Mouse (Mus musculus) heart, embryonic 15.5 days (tissue): ENCODE data around the gene Nploc4. TPM values are rescaled to one million over a fixed set of nuclear protein-coding genes. Genes with fewer than 3 reads are reported as not detected.

Experiments
- ATAC-seq: fragments of 200-750 bp; cut with Nextera tagmentation; replicated peaks from 2 replicates; pipeline ENCODE4 v1.8.0; 2017; ENCODE audit warnings: low read depth, moderate TSS enrichment; ENCODE audit not compliant: insufficient number of reproducible peaks, insufficient read depth, low FRiP score
- H3K27ac ChIP-seq: fragments of 300-500 bp; sonication (generic); 2 replicates; pipeline ENCODE4 v1.5.1; 2015; ENCODE audit warnings: mild to moderate bottlenecking, inconsistent platforms
- H3K27me3 ChIP-seq: fragments of 300-500 bp; sonication (generic); 2 replicates; pipeline ENCODE4 v1.6.1; 2015; ENCODE audit warnings: inconsistent platforms
- H3K36me3 ChIP-seq: fragments of 300-500 bp; sonication (generic); 2 replicates; pipeline ENCODE4 v1.6.1; 2015; ENCODE audit warnings: mild to moderate bottlenecking, inconsistent platforms
- H3K4me1 ChIP-seq: fragments of 300-500 bp; sonication (generic); replicated peaks from 2 replicates; pipeline ENCODE4 v1.6.1; 2015; ENCODE audit warnings: inconsistent platforms
- H3K4me2 ChIP-seq: fragments of 300-500 bp; sonication (generic); 2 replicates; pipeline ENCODE4 v1.6.1; 2015; ENCODE audit warnings: inconsistent platforms, mild to moderate bottlenecking, moderate library complexity
- H3K4me3 ChIP-seq: fragments of 300-500 bp; sonication (generic); 2 replicates; pipeline ENCODE4 v1.5.1; 2015; ENCODE audit warnings: mild to moderate bottlenecking, inconsistent platforms
- H3K9ac ChIP-seq: fragments of 300-500 bp; sonication (generic); 2 replicates; pipeline ENCODE4 v1.6.1; 2015; ENCODE audit warnings: mild to moderate bottlenecking, inconsistent platforms
- H3K9me3 ChIP-seq: fragments of 300-500 bp; sonication (generic); replicated peaks from 2 replicates; pipeline ENCODE4 v1.6.1; 2016; ENCODE audit warnings: inconsistent platforms
- WGBS: fragments of 180-500 bp; shearing (Covaris S2); methylation state at CpG from one replicate; pipeline ENCODE4 v1.1.7; 2015; ENCODE audit warnings: mixed read lengths; 5-methylcytosine and 5-hydroxymethylcytosine counted together
- polyA plus RNA-seq: library from polyadenylated mRNA; unstranded; fragments of >200 nt; fragmentation: Nextera tagmentation; extraction: Ambion mirVana; gene quantifications from 2 replicates; pipeline ENCODE4 v1.2.1, GENCODE M21; 2015

Nploc4 gene
- polyA plus RNA-seq, 1 experiment from 2014 or later, result 22.5 TPM

GRCm38 (mm10) chr11:120377337-120377736 is 60.2 kb downstream of the Nploc4 start:
- Histone ChIP-seq H3K9me3 (no peaks in the 10 kb centered on the region), H3K4me2 (peak overlapping the region; percentile 97), H3K27ac (no peak overlapping the region; the same call in 1 of the 2 replicates), H3K27me3 (no peaks in the 10 kb centered on the region), H3K4me3 (peak overlapping the region; percentile 82), H3K4me1 (peaks cover 65% of the 10 kb centered on the region), H3K36me3 (peaks cover 61% of the 10 kb centered on the region), H3K9ac (peak overlapping the region; percentile 86)
- ATAC-seq, result no peak
- 64% methylated on average over 10 of the region's 10 CpGs for WGBS

GRCm38 (mm10) chr11:120376302-120377160 is 61.0 kb downstream of the Nploc4 start:
- Histone ChIP-seq H3K4me2 (no peak overlapping the region), H3K9me3 (no peaks in the 10 kb centered on the region), H3K27me3 (no peaks in the 10 kb centered on the region), H3K36me3 (peaks cover 62% of the 10 kb centered on the region), H3K9ac (no peak overlapping the region), H3K27ac (no peak overlapping the region), H3K4me1 (peaks cover 57% of the 10 kb centered on the region), H3K4me3 (peak overlapping the region; percentile 82; the same call in 1 of the 2 replicates)
- no peak for ATAC-seq
- 85% methylated on average over 17 of the region's 17 CpGs for WGBS

GRCm38 (mm10) chr11:120375324-120375723 is 62.2 kb downstream of the Nploc4 start:
- Histone ChIP-seq H3K27ac (no peak overlapping the region), H3K36me3 (peaks cover 54% of the 10 kb centered on the region), H3K4me3 (no peak overlapping the region), H3K9me3 (no peaks in the 10 kb centered on the region), H3K27me3 (no peaks in the 10 kb centered on the region), H3K9ac (no peak overlapping the region), H3K4me2 (no peak overlapping the region), H3K4me1 (peaks cover 49% of the 10 kb centered on the region)
- WGBS, result 93% methylated on average over 10 of the region's 10 CpGs
- no peak for ATAC-seq

- Histone ChIP-seq H3K4me1 (peaks cover 43% of the 10 kb centered on the region), H3K36me3 (peaks cover 60% of the 10 kb centered on the region), H3K9me3 (no peaks in the 10 kb centered on the region), H3K4me3 (no peak overlapping the region), H3K27ac (peak overlapping the region; percentile 83), H3K4me2 (no peak overlapping the region), H3K27me3 (no peaks in the 10 kb centered on the region), H3K9ac (peak overlapping the region; percentile 5)
- peak; percentile 63 for ATAC-seq
- 62% methylated on average over 23 of the region's 23 CpGs for WGBS
These were observed 63.5 kb downstream of the Nploc4 start for GRCm38 (mm10) chr11:120373820-120374586.

- 62% methylated on average over 13 of the region's 13 CpGs for WGBS
- peak overlapping the region; percentile 83; the same call in 1 of the 2 replicates for H3K27ac ChIP-seq
- H3K4me1 ChIP-seq, result peaks cover 38% of the 10 kb centered on the region
- H3K4me2 ChIP-seq, result no peak overlapping the region
- no peaks in the 10 kb centered on the region for H3K9me3 ChIP-seq
- H3K36me3 ChIP-seq, result peaks cover 64% of the 10 kb centered on the region
- H3K4me3 ChIP-seq, result no peak overlapping the region
- H3K9ac ChIP-seq, result no peak overlapping the region
- no peak for ATAC-seq
- H3K27me3 ChIP-seq, result no peaks in the 10 kb centered on the region
These were observed 64.5 kb downstream of the Nploc4 start for GRCm38 (mm10) chr11:120373025-120373424.

- no peaks in the 10 kb centered on the region for H3K27me3 ChIP-seq
- peaks cover 40% of the 10 kb centered on the region for H3K36me3 ChIP-seq
- WGBS, result 31% methylated on average over 8 of the region's 8 CpGs
- no peak overlapping the region for H3K27ac ChIP-seq
- H3K4me3 ChIP-seq, result no peak overlapping the region
- H3K9me3 ChIP-seq, result no peaks in the 10 kb centered on the region
- peaks cover 33% of the 10 kb centered on the region for H3K4me1 ChIP-seq
- H3K4me2 ChIP-seq, result no peak overlapping the region
- no peak overlapping the region for H3K9ac ChIP-seq
- ATAC-seq, result peak; percentile 44; the same call in 1 of the 2 replicates
These were observed 67.9 kb downstream of the Nploc4 start for GRCm38 (mm10) chr11:120369656-120370055.

GRCm38 (mm10) chr11:120366443-120367027 is 71.0 kb downstream of the Nploc4 start:
- Histone ChIP-seq H3K9me3 (no peaks in the 10 kb centered on the region), H3K4me2 (no peak overlapping the region), H3K27ac (no peak overlapping the region), H3K36me3 (peaks cover 14% of the 10 kb centered on the region; the same call in 1 of the 2 replicates), H3K4me1 (peaks cover 17% of the 10 kb centered on the region), H3K9ac (no peak overlapping the region), H3K4me3 (no peak overlapping the region), H3K27me3 (no peaks in the 10 kb centered on the region)
- 36% methylated on average over 7 of the region's 7 CpGs for WGBS
- no peak for ATAC-seq

GRCm38 (mm10) chr11:120362891-120363290 is 74.6 kb downstream of the Nploc4 start:
- no peak overlapping the region for H3K4me3 ChIP-seq
- 91% methylated on average over 6 of the region's 6 CpGs for WGBS
- H3K9me3 ChIP-seq, result no peaks in the 10 kb centered on the region
- H3K36me3 ChIP-seq, result no peaks in the 10 kb centered on the region
- no peaks in the 10 kb centered on the region for H3K27me3 ChIP-seq
- H3K9ac ChIP-seq, result no peak overlapping the region
- no peak overlapping the region for H3K27ac ChIP-seq
- no peak for ATAC-seq
- H3K4me1 ChIP-seq, result peaks cover 38% of the 10 kb centered on the region
- H3K4me2 ChIP-seq, result no peak overlapping the region

GRCm38 (mm10) chr11:120361295-120361694 is 76.2 kb downstream of the Nploc4 start, which contains the start of gene Fscn2:
TSS of gene Fscn2 (plus strand) at chr11:120361534.
- Histone ChIP-seq H3K36me3 (no peaks in the 10 kb centered on the region), H3K9me3 (no peaks in the 10 kb centered on the region), H3K4me1 (peaks cover 39% of the 10 kb centered on the region), H3K4me3 (no peak within 1 kb of the TSS), H3K27me3 (no peaks in the 10 kb centered on the region), H3K4me2 (no peak within 1 kb of the TSS), H3K9ac (no peak within 1 kb of the TSS), H3K27ac (no peak within 1 kb of the TSS)
- ATAC-seq, result no peak
- whole genome bisulfite sequencing, result 81% methylated on average over 10 of the region's 10 CpGs

- WGBS, result 85% methylated on average over 5 of the region's 5 CpGs
- no peak overlapping the region for H3K4me2 ChIP-seq
- no peak overlapping the region for H3K9ac ChIP-seq
- no peak overlapping the region for H3K4me3 ChIP-seq
- no peaks in the 10 kb centered on the region for H3K27me3 ChIP-seq
- H3K36me3 ChIP-seq, result no peaks in the 10 kb centered on the region
- ATAC-seq, result no peak
- H3K9me3 ChIP-seq, result no peaks in the 10 kb centered on the region
- no peak overlapping the region for H3K27ac ChIP-seq
- H3K4me1 ChIP-seq, result peaks cover 36% of the 10 kb centered on the region
These were observed 76.8 kb downstream of the Nploc4 start for GRCm38 (mm10) chr11:120360755-120361154.

GRCm38 (mm10) chr11:120360062-120360461 is 77.4 kb downstream of the Nploc4 start:
- Histone ChIP-seq H3K36me3 (no peaks in the 10 kb centered on the region), H3K27me3 (no peaks in the 10 kb centered on the region), H3K27ac (no peak overlapping the region), H3K9ac (0 out of 2 replicates have a peak overlapping the region, but pooled peaks have one; percentile 11), H3K4me3 (no peak overlapping the region), H3K9me3 (no peaks in the 10 kb centered on the region), H3K4me1 (peaks cover 43% of the 10 kb centered on the region), H3K4me2 (no peak overlapping the region)
- no peak for ATAC-seq
- 35% methylated on average over 8 of the region's 8 CpGs for WGBS
